Mouse (Mus musculus) brain, embryonic 14.5 days (tissue): Measurements from ENCODE around the gene Vwa7. TPM values are rescaled to one million over a fixed set of nuclear protein-coding genes. Genes with fewer than 3 reads are reported as not detected.
"Not testable (repeated sequence)": the region's sequence is repeated elsewhere in the genome, so short reads cannot be mapped to it uniquely, and the experiment has no call there.

Source experiments
- DNase-seq: peaks from one replicate; pipeline ENCODE4 v3.0.0-alpha.2; 2011; ENCODE audit warnings: low read depth
- CTCF ChIP-seq: fragments of 200-500 bp; IDR thresholded peaks from 2 replicates; pipeline ENCODE4 v1.5.1; 2012; ENCODE audit warnings: inconsistent platforms, mild to moderate bottlenecking, moderate library complexity, borderline replicate concordance; ENCODE audit not compliant: insufficient read depth, insufficient read length; ENCODE audit errors: extremely low read depth
- POLR2A ChIP-seq: fragments of 200-500 bp; IDR thresholded peaks from 2 replicates; pipeline ENCODE4 v1.6.1; 2012; ENCODE audit warnings: mild to moderate bottlenecking, inconsistent platforms, borderline replicate concordance; ENCODE audit not compliant: poor library complexity, insufficient read depth, insufficient read length, severe bottlenecking; ENCODE audit errors: extremely low read depth
- polyA plus RNA-seq: library from polyadenylated mRNA; depleted of rRNA; stranded (reverse); fragments of >200 nt; gene quantifications from 2 replicates; pipeline ENCODE4 v1.2.3, GENCODE M21; 2012; rRNA removed

Vwa7 gene
- polyA plus RNA-seq: 0.49 and 0.71 TPM in 2 replicates

DNA sequence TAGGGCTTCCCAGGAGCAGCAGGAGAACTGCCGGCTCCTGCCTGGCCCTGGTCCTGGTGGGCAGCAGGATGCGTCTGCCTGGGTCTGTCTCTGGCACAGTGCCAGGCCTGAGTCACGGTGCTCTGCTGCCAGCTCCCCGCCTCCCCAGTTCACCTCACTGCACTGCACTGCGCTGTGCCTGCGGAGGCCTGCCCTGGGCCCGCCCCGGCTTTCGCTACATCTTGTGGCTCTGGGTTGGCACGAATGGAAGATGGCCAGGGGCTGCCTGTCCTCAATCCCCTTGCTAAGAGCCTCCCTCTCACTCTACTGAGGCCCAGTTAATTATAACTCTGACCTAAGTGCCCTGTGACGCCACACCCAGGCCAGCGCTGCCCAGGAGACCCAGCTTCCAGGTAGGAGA lies at the start of gene Vwa7:
Gene Vwa7, plus strand, starts transcription at position 204 of the 400 bp plus-strand sequence.
- no peak for TF ChIP-seq CTCF
- TF ChIP-seq POLR2A: no peak

DNA sequence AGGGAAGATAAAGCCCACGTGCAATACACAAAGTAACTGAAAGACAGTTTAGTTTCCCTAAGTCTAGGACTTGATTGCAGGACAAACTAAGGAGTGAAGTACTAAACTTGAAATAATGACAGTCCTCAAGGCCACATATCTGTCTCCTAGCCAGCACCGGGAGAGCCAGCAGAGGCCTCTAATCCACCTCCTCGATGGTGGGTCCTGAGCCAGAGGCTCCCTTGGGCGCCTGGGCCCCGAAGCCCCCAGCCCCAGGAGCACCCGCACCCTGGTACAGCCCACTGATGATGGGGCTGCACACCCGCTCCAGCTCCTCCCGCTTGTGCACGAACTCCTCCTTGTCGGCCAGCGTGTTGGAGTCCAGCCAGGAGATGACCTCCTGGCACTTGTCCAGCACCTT lies 46.6 kb upstream of the Vwa7 start, which contains the start of gene Gm20481:
Gene Gm20481, plus strand, starts transcription at position 91 of the 400 bp plus-strand sequence.
- DNase-seq: not testable (repeated sequence)

More for the DNA sequence above, at the start of gene Vwa7:
- peak; percentile 79 for DNase-seq

DNA sequence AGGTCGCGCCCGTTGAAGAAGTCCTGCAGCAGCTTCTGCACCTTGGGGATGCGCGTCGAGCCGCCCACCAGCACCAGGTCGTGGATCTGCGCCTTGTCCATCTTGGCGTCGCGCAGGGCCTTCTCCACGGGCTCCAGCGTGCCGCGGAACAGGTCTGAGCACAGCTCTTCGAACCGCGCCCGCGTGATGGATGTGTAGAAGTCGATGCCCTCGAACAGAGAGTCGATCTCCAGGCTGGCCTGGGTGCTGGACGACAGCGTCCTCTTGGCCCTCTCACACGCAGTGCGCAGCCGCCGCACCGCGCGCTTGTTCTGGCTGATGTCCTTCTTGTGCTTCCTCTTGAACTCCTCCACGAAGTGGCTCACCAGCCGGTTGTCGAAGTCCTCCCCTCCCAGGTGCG lies 45.5 kb upstream of the Vwa7 start:
- DNase-seq: not testable (repeated sequence)

GRCm38 (mm10) chr17:34971694-34972068 lies 44.7 kb upstream of the Vwa7 start:
- DNase-seq: not testable (repeated sequence)

DNA sequence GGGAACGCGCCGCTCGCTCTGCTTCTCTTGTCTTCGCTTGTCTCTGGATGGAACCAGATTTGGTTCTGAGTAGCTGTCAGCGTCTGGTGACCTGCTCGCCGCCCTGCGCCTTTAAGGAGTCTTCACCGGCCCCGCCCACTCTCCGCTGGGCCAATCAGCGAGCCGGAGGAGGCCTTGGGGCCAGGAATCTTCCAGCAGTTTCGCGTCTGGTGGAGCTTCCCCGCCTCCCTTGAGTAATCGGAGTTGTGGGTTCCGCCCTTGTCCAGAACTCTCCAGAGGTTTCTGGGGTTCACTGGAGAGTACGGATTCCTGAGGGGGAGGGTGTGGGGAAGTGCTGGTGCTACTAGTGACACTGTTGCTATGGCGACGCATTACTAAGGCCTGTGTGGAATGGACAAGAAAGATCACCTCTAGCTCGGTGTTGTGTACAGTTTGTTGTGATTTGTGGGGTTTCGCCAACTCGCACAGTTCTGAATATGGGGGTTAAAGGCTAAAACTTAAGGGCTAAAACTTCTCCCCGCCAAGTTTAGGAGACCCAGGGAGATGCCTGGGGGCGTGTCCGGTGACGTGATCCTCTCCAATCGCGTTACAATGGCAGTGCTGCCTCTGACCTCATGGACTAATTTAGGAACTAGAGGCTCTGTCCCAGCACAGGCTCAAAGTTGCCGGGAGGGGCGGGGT lies 44.2 kb upstream of the Vwa7 start, which contains the start of the genes Hspa1a and Hspa1l:
Gene Hspa1a, minus strand, starts transcription at position 88 of the 681 bp plus-strand sequence.
Gene Hspa1l, plus strand, starts transcription at position 635 of the 681 bp plus-strand sequence.
- peak; percentile 81 for DNase-seq

DNA sequence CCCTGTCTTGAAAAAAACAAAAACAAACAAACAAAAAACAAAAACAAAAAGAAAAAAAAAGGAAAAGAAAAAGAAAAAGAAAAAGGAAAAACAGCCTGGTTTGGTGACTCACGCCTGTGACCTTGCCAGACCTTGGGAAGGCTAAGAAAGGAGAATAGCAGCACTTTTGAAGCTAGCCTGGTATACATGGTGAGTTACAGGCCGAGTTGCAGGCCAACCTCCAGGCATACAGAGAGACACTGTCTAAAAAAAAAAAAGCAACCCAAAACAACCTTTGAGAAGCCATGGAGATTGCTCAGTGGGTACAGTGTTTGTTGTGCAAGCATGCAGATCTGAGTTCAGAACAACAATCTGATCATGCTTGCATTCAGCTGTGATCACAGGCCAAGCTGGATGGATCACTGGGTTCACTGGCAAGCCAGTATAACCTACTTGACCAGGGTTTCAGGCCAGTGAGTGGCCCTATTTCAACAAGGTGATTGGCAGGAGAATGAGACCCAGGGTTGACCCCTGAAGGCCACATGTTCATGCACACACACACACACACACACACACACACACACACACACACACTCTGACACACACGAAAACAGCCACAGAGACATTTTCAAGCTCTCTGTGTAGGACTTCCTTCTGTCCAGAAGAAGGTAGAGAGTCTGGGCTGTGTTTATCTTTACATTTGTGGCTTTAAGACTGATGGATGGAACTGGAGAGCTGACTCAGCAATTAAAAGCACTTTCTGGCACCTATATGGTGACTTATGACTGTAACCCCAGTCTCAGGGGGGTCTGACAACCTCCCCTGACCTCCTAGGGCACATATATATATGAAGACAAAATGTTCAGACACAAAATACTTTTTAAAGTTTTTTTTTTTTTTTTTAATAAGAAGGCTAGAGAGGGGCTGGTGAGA lies 40.5 kb upstream of the Vwa7 start:
- TF ChIP-seq CTCF (no peak), POLR2A (no peak)
- DNase-seq: no peak

DNA sequence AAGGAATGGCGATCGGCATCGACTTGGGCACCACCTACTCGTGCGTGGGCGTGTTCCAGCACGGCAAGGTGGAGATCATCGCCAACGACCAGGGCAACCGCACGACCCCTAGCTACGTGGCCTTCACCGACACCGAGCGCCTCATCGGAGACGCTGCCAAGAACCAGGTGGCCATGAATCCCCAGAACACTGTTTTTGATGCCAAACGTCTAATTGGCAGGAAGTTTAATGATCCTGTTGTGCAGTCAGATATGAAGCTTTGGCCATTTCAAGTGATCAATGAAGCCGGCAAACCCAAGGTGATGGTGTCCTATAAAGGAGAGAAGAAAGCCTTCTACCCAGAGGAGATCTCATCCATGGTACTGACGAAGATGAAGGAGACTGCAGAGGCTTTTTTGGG lies 39.4 kb upstream of the Vwa7 start:
- no peak for TF ChIP-seq CTCF
- no peak for TF ChIP-seq POLR2A
- no peak for DNase-seq

DNA sequence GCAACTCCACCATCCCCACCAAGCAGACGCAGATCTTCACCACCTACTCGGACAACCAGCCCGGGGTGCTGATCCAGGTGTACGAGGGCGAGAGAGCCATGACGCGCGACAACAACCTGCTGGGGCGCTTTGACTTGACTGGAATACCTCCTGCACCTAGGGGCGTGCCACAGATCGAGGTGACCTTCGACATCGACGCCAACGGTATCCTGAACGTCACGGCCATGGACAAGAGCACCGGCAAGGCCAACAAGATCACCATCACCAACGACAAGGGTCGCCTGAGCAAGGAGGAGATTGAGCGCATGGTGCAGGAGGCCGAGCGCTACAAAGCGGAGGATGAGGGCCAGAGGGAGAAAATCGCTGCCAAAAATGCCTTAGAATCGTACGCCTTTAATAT lies 38.1 kb upstream of the Vwa7 start:
- no peak for DNase-seq
- no peak for TF ChIP-seq POLR2A
- no peak for TF ChIP-seq CTCF

DNA sequence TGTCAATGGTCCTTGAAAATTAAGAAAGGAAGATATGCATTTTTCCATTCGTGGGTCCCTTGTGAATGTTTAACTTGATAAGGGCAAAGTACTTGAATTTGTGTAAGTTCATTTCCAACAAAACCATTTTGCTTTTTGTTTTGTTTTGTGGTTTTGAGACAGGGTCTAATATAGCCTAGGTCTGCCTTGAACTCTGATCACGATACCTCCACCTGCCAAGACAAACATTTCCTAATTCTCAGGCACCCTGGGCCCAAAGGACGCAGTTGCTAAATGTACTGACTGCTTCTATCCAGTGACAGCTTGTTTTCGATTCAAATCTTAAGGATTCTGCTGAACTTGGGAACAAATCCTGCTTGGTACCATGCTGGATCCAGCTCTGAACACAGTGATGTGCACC lies 36.7 kb upstream of the Vwa7 start:
- no peak for DNase-seq
- no peak for TF ChIP-seq POLR2A

GRCm38 (mm10) chr17:34980655-34981054 lies 35.7 kb upstream of the Vwa7 start:
- peak; percentile 85 for DNase-seq
- peak; percentile 42; the same call in 1 of the 2 replicates for TF ChIP-seq CTCF
- no peak for TF ChIP-seq POLR2A

DNA sequence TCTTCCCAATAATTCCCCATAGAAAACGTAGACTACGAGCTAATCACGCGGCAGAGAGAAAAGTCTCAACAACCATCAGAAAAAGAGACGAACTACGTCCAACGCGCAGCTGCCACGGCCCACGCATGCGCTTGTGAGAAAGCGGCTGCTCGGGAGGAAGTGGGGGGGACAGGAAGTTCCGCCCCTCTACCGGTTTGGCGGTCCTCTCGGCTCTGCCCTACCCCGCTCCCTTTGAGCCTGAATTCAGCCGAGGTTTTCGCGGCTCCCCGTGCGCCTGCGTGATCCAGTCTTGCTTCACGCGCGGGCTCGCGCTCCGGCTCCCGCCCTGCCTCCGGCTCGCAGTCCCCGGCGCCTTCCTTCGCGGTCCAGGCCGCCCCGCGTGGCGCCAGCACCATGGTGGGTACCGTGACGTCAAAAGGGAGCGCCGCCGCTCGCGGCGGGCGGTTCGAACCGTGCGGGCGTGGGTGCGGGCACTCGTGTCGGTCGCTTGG lies 34.6 kb upstream of the Vwa7 start, which contains the start of gene Lsm2:
Gene Lsm2, plus strand, starts transcription at position 173 of the 491 bp plus-strand sequence.
- TF ChIP-seq CTCF (no peak), POLR2A (peak; percentile 59)
- peak; percentile 98 for DNase-seq

DNA sequence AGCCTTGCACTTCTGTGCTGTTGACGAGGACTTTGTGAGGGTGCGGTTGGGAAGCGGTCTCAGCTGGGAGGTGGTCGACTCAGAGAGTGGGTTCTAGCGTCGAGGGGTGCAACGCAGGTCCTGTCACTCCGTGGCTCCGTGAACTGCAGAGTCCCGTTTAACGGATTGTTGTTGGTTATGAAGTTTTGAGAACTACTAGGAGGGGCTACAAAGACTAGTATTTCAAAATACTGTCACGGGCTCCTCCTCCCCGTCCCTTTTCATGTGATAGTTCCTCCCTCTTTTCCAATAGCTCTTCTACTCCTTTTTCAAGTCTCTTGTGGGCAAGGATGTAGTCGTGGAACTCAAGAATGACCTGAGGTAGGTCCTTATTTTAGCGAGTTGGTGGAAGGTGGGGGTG lies 34.1 kb upstream of the Vwa7 start:
- TF ChIP-seq CTCF: no peak
- no peak for TF ChIP-seq POLR2A

DNA sequence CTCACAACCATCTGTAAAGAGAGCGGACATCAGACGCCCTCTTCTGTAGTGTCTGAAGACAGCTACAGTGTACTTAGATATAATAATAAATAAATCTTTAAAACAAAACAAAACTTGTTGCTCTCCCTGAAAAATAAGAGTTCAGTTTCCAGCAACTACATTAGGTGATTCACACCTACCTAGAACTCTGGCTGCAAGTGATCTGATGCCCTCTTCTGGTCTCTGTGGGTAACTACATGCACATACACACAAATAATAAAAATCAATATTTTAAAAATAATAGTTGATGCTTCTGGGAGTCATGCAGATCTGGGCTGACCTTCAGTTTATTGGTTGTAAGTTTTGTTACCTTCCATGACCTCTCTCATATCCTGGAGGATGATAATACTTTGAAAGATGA lies 32.2 kb upstream of the Vwa7 start:
- TF ChIP-seq POLR2A (no peak), CTCF (peak; percentile 54; the same call in 1 of the 2 replicates)
- peak; percentile 61 for DNase-seq

More for the DNA sequence above, 34.1 kb upstream of the Vwa7 start:
- no peak for DNase-seq
